Mouse (Mus musculus) right cerebral cortex, postnatal 14 days (tissue): Measurements from ENCODE around the gene Rcor3.

Experiments used
- DNase-seq: peaks from one replicate; pipeline ENCODE4 v3.0.0; 2022

Gene Rcor3

GRCm38 (mm10) chr1:192092879-192093660 lies 44.8 kb downstream of the Rcor3 start:
- DNase-seq = peak; percentile 85

- DNase-seq = peak; percentile 92
Observed at GRCm38 (mm10) chr1:192091806-192092772, 45.8 kb downstream of the Rcor3 start, which contains the start of gene Traf5. Gene Traf5 (minus strand): TSS chr1:192092559.

GRCm38 (mm10) chr1:192090689-192091567 lies 46.9 kb downstream of the Rcor3 start:
- no peak for DNase-seq

DNA sequence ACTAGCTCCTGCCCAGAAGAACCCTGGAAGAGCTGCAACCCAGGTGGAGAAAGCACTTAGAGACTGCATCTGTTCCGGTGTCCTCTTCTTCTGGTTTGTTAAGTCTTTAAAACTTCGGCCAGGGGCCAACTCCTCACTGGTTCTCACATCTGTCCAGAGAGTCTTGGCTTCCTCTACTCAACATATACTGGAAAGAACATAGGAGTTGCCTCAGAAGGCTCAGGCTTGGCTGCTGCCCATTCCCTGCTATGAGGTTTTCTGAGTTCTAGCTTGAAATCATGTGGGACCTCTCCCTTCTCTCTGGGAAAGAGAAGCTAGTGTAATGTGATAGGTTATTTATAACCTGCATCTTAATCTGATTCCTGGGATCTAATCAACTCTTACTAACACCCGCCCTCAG lies 47.6 kb downstream of the Rcor3 start:
- DNase-seq = no peak

DNA sequence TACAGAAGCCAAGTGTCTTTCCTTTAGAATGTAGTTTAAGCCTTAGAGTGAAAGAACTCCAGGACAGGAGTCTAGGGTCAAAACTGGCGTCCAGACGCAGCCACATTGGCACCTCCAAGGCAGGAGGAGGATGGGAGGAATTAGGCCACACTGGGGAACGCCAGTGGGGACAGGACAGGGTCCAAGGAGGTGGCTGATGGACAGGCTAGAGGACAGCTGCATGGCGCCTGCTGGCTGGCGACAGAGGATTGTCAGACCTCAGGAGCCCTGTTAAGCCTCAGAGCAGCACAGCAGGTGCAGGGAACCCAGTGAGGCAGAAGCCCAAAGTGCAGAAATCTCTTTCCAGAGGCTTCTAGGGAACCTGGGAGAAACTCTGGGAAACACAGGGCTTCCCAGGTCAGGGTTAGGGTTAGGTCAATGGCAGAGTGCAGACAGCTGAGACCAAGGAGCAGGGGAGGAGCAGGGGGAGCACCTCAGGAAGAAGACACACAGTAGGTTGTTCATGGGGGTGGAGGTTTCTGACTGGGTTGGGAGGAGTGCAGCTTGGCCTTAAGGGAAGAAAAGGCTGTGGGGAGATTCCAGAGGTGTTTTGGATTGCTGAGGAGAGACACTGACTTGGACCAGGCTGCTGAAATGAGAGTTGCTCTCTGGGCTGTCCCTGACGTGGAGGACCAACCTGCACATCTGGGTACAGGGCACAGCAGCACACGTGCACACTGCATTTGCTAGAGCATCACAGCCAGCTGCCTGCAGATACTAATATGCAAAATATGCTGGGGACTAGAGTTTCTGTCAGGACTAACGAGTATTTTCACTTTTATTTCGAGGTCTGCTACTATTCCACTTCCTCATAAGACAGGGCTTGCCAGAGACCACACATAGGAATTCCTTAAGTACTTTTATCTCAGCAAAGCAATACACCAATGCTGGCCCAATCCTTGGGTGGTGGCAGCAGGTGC lies 48.4 kb downstream of the Rcor3 start:
- no peak for DNase-seq

- DNase-seq = no peak
Observed at GRCm38 (mm10) chr1:192088011-192088410, 49.9 kb downstream of the Rcor3 start.

- no peak for DNase-seq
Observed at GRCm38 (mm10) chr1:192087098-192087497, 50.8 kb downstream of the Rcor3 start.

- no peak for DNase-seq
Observed at GRCm38 (mm10) chr1:192086279-192087037, 51.4 kb downstream of the Rcor3 start.

DNA sequence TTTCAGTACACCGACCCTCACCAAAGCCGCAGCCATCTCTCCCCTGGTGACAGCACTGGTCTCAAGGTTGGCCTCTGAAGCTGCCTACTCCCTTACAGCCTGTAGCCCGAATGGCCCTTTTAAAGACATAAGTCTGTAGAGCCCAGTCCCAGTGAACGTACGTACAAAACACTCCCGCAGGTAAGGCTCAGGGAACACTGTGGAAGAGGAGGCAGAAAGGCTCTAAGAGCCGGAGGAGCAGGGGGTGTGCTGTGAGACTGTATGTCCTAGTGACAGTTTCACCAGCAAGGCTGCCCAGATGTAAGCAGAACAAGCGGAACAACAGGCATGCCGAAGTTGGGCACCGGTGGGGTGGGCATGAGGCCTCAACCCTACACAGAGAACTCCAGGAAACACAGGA lies 52.6 kb downstream of the Rcor3 start:
- no peak for DNase-seq

DNA sequence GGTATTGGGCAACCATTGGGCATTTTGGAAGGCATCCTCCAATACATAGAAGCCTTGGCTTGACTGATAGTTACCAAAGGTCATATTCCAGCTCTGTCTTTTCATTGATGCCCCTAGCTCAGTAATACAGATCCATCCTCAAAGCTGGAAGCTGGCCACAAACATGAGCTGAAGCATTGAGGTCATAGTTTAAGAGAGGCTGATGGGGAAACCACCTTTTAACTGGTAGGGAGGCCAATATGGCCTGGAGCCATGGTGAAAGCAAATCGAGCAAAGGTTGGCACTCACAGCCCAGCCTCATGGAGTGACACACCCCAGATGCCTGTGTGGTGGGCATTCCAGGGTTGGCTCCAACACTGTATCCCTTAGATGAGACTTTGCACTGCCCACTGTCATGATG lies 55.2 kb downstream of the Rcor3 start:
- no peak for DNase-seq

DNA sequence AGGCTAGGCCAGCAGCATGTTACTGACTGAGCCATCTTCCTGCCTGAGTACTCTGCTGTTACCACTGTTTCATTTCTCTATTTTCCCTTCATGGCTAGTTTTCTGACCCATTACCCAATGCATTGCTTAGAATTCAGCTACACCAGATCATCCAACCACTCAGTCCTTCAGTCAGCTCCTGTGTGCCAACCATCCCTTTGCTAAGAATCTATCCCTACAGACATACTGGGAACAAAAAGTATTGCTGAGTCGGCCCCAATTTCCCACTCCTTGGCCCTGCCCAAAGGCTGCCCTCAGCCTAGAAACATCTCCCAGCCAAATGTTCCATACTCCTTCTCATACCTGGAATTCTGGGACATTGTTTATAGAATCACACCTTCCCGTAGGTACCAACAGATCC lies 56.7 kb downstream of the Rcor3 start:
- no peak for DNase-seq

GRCm38 (mm10) chr1:192079121-192079520 lies 58.7 kb downstream of the Rcor3 start:
- DNase-seq = no peak

GRCm38 (mm10) chr1:192078406-192078805 lies 59.5 kb downstream of the Rcor3 start:
- no peak for DNase-seq

DNA sequence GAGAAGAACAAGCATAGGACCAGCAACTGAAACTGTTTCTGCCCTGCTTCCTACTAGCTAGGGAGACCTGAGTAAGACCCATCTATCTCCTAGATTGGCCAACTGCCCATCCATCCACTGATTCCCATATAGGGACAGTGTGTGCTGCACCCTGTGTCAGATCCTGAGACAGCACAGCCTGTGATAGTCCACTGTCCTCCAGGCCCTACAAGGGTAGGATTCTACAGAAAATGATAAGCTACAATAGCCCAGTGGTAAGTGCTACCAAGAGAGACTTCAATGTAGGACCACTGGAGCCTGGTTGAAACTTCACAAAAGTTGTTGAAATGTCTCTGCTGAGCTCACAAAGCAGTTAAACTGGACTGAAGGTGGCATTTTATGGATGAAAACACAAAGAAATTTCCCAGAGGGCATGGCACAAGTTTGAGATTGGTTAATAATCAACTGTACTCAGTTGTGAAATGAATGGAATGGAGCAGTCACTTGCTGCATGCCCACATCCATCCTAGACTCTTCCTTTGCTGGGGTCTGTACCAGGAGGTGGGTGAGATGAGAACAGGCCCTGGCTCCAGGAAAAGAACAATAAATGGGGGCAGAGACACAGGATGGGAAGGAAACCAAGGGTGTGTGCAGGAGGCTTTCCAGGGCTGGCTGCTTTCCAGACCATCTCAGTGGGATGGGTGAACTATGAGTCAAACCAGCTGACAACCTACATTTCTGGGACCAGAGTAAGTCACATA lies 60.9 kb downstream of the Rcor3 start:
- no peak for DNase-seq

DNA sequence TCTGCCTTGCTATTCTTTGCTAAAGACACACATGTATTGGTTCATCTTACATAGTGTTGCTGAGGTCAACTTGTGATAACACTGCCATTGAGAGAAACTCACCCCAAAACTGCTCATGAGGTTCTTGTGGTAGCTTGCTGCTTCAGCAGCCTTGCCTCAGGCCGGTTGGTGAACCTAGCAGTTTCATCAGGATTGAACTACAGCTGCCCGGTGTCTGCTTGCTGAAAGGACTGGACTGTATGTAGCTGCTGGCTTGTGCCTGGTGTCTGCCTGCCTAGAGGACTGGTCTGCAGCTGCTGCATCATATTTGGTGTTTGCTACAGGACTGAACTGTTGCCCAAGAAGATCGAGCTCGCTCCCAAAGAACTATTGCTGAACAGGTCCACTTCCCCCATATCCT lies 61.8 kb downstream of the Rcor3 start:
- no peak for DNase-seq

DNA sequence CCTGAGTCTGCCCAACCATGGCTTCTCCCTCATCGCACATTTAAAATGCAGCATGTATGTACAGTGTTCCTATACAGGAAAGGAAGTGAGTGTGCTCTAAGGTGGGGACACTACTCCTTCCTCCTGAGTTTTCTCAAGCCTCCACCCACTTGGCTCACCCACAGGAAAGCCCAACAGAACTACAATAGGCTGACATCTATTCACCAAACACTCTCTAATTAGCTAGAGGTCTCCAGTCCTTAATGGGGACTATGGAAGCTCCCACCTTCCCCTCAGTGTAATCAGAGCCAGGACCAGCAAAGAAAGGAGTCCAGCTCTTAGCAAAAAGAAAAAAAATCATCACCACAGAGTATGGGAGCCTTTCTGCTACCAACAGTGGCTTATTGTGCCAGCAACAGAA lies 63.0 kb downstream of the Rcor3 start:
- no peak for DNase-seq

- DNase-seq = no peak
Observed at GRCm38 (mm10) chr1:192072426-192072825, 65.4 kb downstream of the Rcor3 start.

DNA sequence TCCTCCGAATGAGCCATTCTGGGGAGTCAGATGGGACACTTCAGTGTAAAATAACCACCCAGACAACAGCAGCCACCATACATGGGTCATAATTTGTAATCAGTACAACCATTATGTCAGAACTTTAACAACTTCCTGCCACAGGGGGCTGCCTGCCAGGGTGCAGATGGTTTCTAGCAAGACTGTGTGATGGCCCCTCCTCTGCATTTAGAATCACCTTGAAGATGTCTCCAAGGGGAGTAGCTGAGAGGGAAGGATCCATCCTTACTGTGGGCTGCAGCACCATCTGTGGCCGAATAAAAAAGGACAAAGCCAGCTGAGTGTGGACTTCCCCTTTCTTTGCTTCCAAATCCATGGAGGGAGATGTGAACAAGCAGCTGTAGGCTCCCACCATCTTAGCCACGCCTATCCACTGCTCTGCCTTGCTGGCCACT lies 67.2 kb downstream of the Rcor3 start:
- DNase-seq = no peak

- no peak for DNase-seq
Observed at GRCm38 (mm10) chr1:192069971-192070591, 67.8 kb downstream of the Rcor3 start.

DNA sequence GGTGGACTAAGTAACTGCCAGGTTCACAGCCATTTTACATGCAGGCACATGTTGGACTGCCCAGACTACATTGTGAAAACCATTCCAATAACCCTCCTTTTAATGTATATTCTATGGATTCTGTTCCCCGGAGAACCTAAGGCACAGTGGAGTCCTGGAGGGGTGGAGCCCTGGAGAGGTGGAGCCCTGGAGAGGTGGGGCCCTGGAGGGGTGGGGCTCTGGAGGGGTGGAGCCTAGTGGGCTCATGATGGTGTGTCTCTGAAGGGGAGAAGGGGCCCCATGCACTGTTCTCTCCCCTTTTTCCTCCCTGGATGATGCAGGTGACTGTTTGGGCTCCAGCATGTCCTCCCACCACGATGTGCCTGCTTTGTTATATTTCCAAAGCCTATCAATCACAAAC lies 69.7 kb downstream of the Rcor3 start:
- no peak for DNase-seq
